Mouse (Mus musculus) liver, postnatal 0 days (tissue): ENCODE measurements around the gene Rec114.

Experiments used
- CTCF ChIP-seq: sonication (generic); IDR thresholded peaks from 2 replicates; pipeline ENCODE4 v1.5.1; 2016; ENCODE audit warnings: antibody characterized with exemption, low read depth
- EP300 ChIP-seq: IDR thresholded peaks from 2 replicates; pipeline ENCODE4 v1.6.1; 2016; ENCODE audit warnings: antibody characterized with exemption, low read depth, mild to moderate bottlenecking

DNA sequence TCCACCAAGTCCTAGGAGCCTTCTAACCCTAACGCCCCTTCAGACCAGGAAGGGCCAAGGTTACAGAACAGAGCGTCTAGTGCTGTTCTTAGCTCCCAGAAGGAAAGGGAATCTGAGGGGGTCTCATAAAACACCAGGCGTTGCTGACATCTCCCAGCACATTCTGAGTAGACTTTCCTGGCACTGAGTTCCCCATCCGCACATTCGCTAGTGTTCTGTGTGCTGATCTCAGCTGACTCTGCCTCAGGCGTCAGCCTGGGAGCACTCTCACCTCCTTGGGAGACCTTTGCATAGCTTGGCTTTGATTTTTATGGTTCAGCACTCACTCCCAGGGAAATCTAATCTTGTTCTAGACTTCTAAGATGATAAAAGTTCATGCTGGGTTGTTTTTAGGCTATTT lies 68.4 kb downstream of the Rec114 start:
- TF ChIP-seq CTCF (no peak), EP300 (no peak)
